Mouse (Mus musculus): Measurements from ENCODE around the gene Nr1h4. TPM values are rescaled to one million over a fixed set of nuclear protein-coding genes. Genes with fewer than 3 reads are reported as not detected.

Gene Nr1h4
- total RNA-seq, 2 experiments from 2014 or later = 0.16 TPM; not detected in 1

Other genes starting within 250 kb of the Nr1h4 start
- 10 to 100 TPM; 18.6 to 20.9 TPM for gene Ano4, start 188.8 kb downstream of the Nr1h4 start, total RNA-seq (2021)
- 1 to 10 TPM; 2.9 to 4.0 TPM for gene Gas2l3, start 89.6 kb downstream of the Nr1h4 start, total RNA-seq (2021)
- gene Slc17a8, start 87.7 kb upstream of the Nr1h4 start, total RNA-seq (2021) = 1 to 10 TPM; 3.0 TPM
- gene Scyl2, start 152.7 kb upstream of the Nr1h4 start, total RNA-seq (2021) = 10 to 100 TPM; 33.9 to 37.3 TPM
- gene Actr6, start 198.7 kb upstream of the Nr1h4 start, total RNA-seq (2021) = 10 to 100 TPM; 18.5 to 25.2 TPM
- 10 to 100 TPM; 87.6 to 92.0 TPM for gene Uhrf1bp1l, start 211.4 kb upstream of the Nr1h4 start, total RNA-seq (2021)

Data from left cerebral cortex, postnatal 25 days (tissue).